Mouse (Mus musculus) lung, postnatal 0 days (tissue): ENCODE data around the gene Apc2. TPM values are rescaled to one million over a fixed set of nuclear protein-coding genes. Genes with fewer than 3 reads are reported as not detected.
"Not testable (repeated sequence)": the region's sequence is repeated elsewhere in the genome, so short reads cannot be mapped to it uniquely, and the experiment has no call there.

Experiments used
- ATAC-seq: fragments of 200-750 bp; cut with Nextera tagmentation; 2 replicates; pipeline ENCODE4 v1.8.0; 2017; ENCODE audit warnings: moderate library complexity
- DNase-seq: peaks from one replicate; pipeline ENCODE4 v3.0.0-alpha.2; 2016; ENCODE audit warnings: low spot score
- H3K27ac ChIP-seq: fragments of 300-500 bp; sonication (generic); 2 replicates; pipeline ENCODE4 v1.5.1; 2014; ENCODE audit warnings: antibody characterized with exemption, mild to moderate bottlenecking, low read length, mixed read lengths
- H3K27me3 ChIP-seq: fragments of 300-500 bp; sonication (generic); replicated peaks from 2 replicates; pipeline ENCODE4 v1.6.1; 2014; ENCODE audit warnings: low read length, mixed read lengths; ENCODE audit not compliant: insufficient read depth
- H3K36me3 ChIP-seq: fragments of 300-500 bp; sonication (generic); 2 replicates; pipeline ENCODE4 v1.6.1; 2014; ENCODE audit warnings: low read length, mixed read lengths; ENCODE audit not compliant: insufficient read depth
- H3K4me1 ChIP-seq: fragments of 300-500 bp; sonication (generic); 2 replicates; pipeline ENCODE4 v1.6.1; 2014; ENCODE audit warnings: antibody characterized with exemption, low read depth, low read length, mixed read lengths; ENCODE audit not compliant: insufficient read depth
- H3K4me2 ChIP-seq: fragments of 300-500 bp; sonication (generic); replicated peaks from 2 replicates; pipeline ENCODE4 v1.6.1; 2014; ENCODE audit warnings: low read depth, mild to moderate bottlenecking, low read length, moderate library complexity, mixed read lengths
- H3K4me3 ChIP-seq: fragments of 300-500 bp; sonication (generic); 2 replicates; pipeline ENCODE4 v1.5.1; 2014; ENCODE audit warnings: low read depth, low read length
- H3K9ac ChIP-seq: fragments of 300-500 bp; sonication (generic); replicated peaks from 2 replicates; pipeline ENCODE4 v1.6.1; 2014; ENCODE audit warnings: low read depth, mild to moderate bottlenecking
- H3K9me3 ChIP-seq: fragments of 300-500 bp; sonication (generic); 2 replicates; pipeline ENCODE4 v1.6.1; 2016; ENCODE audit warnings: low read length, mixed read lengths
- CTCF ChIP-seq: IDR thresholded peaks from 2 replicates; pipeline ENCODE4 v1.5.1; 2016; ENCODE audit warnings: antibody characterized with exemption, mild to moderate bottlenecking
- EP300 ChIP-seq: IDR thresholded peaks from 2 replicates; pipeline ENCODE4 v1.6.1; 2016; ENCODE audit warnings: antibody characterized with exemption, mild to moderate bottlenecking, control low read depth
- WGBS: fragments of 180-500 bp; shearing (Covaris S2); extraction: QIAGEN DNeasy Blood & Tissue Kit; methylation state at CpG from one replicate; pipeline ENCODE4 v1.1.7; 2014; 5-methylcytosine and 5-hydroxymethylcytosine counted together
- polyA plus RNA-seq: library from polyadenylated mRNA; unstranded; fragments of >200 nt; fragmentation: Nextera tagmentation; extraction: Ambion mirVana; gene quantifications from 2 replicates; pipeline ENCODE4 v1.2.1, GENCODE M21; 2015

Apc2 gene
- polyA plus RNA-seq: 0.57 and 0.85 TPM in 2 replicates

GRCm38 (mm10) chr10:80295618-80296425 is at the start of gene Apc2:
TSS of gene Apc2 (plus strand) at chr10:80295977.
- H3K27me3 ChIP-seq: peaks cover 28% of the 10 kb centered on the region
- 3% methylated on average over 26 of the region's 26 CpGs for WGBS
- DNase-seq (peak; percentile 85), ATAC-seq (peak; percentile 47)
- TF ChIP-seq EP300 (no peak), CTCF (peak; percentile 80)
- no peak within 1 kb of the TSS for H3K9ac ChIP-seq
- peaks cover 7% of the 10 kb centered on the region; the same call in 1 of the 2 replicates for H3K36me3 ChIP-seq
- H3K27ac ChIP-seq: no peak within 1 kb of the TSS
- peak within 1 kb of the TSS; percentile 31; the same call in 1 of the 2 replicates for H3K4me3 ChIP-seq
- H3K4me1 ChIP-seq: peaks cover 9% of the 10 kb centered on the region; the same call in 1 of the 2 replicates
- no peaks in the 10 kb centered on the region for H3K9me3 ChIP-seq
- peak within 1 kb of the TSS; percentile 61 for H3K4me2 ChIP-seq

- no peak overlapping the region for H3K4me2 ChIP-seq
- no peak for ATAC-seq
These were observed 47.9 kb upstream of the Apc2 start for GRCm38 (mm10) chr10:80247849-80248248.

GRCm38 (mm10) chr10:80248437-80248836 is 47.3 kb upstream of the Apc2 start:
- DNase-seq, H3K9ac ChIP-seq, H3K4me3 ChIP-seq, ATAC-seq, H3K9me3 ChIP-seq, H3K36me3 ChIP-seq, H3K27ac ChIP-seq, H3K27me3 ChIP-seq, H3K4me1 ChIP-seq: not testable (repeated sequence)
- WGBS: 29% methylated on average over 3 of the region's 3 CpGs
- H3K4me2 ChIP-seq: peak overlapping the region; percentile 78; the same call in 1 of the 2 replicates

More at GRCm38 (mm10) chr10:80247849-80248248, 47.9 kb upstream of the Apc2 start:
- no peak overlapping the region for H3K27ac ChIP-seq
- 53% methylated on average over 6 of the region's 6 CpGs for WGBS
- H3K36me3 ChIP-seq: peaks cover 10% of the 10 kb centered on the region
- DNase-seq: peak; percentile 40
- H3K4me1 ChIP-seq: no peaks in the 10 kb centered on the region; the same call in 1 of the 2 replicates
- H3K4me3 ChIP-seq: no peak overlapping the region
- H3K9me3 ChIP-seq: no peaks in the 10 kb centered on the region
- TF ChIP-seq EP300: no peak
- TF ChIP-seq CTCF: peak; percentile 52
- no peak overlapping the region for H3K9ac ChIP-seq
- no peaks in the 10 kb centered on the region for H3K27me3 ChIP-seq

GRCm38 (mm10) chr10:80248971-80249640 is 46.7 kb upstream of the Apc2 start, which contains the start of gene Ndufs7:
TSS of gene Ndufs7 (plus strand) at chr10:80249121.
- Histone ChIP-seq H3K9ac (peak within 1 kb of the TSS; percentile 47), H3K9me3 (no peaks in the 10 kb centered on the region), H3K4me3 (peak within 1 kb of the TSS; percentile 52), H3K36me3 (no peaks in the 10 kb centered on the region), H3K4me2 (peak within 1 kb of the TSS; percentile 78), H3K27me3 (no peaks in the 10 kb centered on the region), H3K27ac (peak within 1 kb of the TSS; percentile 90), H3K4me1 (no peaks in the 10 kb centered on the region; the same call in 1 of the 2 replicates)
- TF ChIP-seq CTCF (no peak; the same call in 1 of the 2 replicates), EP300 (peak; percentile 71)
- peak; percentile 96 for DNase-seq
- WGBS: under 1% methylated on average over 53 of the region's 53 CpGs
- ATAC-seq: peak; percentile 94

- no peaks in the 10 kb centered on the region for H3K27me3 ChIP-seq
- no peak for TF ChIP-seq EP300
- no peak for TF ChIP-seq CTCF
- WGBS: 40% methylated on average over 2 of the region's 2 CpGs
These were observed 45.7 kb upstream of the Apc2 start for GRCm38 (mm10) chr10:80250059-80250458.

GRCm38 (mm10) chr10:80250573-80250972 is 45.2 kb upstream of the Apc2 start:
- peaks cover 7% of the 10 kb centered on the region; the same call in 1 of the 2 replicates for H3K36me3 ChIP-seq
- H3K27ac ChIP-seq: no peak overlapping the region
- no peaks in the 10 kb centered on the region for H3K9me3 ChIP-seq
- no peaks in the 10 kb centered on the region; the same call in 1 of the 2 replicates for H3K4me1 ChIP-seq
- no peak for ATAC-seq
- no peak for TF ChIP-seq CTCF
- no peak for TF ChIP-seq EP300
- DNase-seq: no peak
- WGBS: 83% methylated on average over 4 of the region's 4 CpGs
- no peaks in the 10 kb centered on the region for H3K27me3 ChIP-seq
- H3K4me3 ChIP-seq: no peak overlapping the region
- no peak overlapping the region for H3K9ac ChIP-seq
- H3K4me2 ChIP-seq: no peak overlapping the region

More at GRCm38 (mm10) chr10:80250059-80250458, 45.7 kb upstream of the Apc2 start:
- Histone ChIP-seq H3K9me3 (no peaks in the 10 kb centered on the region), H3K27ac (no peak overlapping the region), H3K4me3 (peak overlapping the region; percentile 52), H3K9ac (peak overlapping the region; percentile 47; the same call in 1 of the 2 replicates), H3K36me3 (peaks cover 2% of the 10 kb centered on the region; the same call in 1 of the 2 replicates), H3K4me1 (no peaks in the 10 kb centered on the region; the same call in 1 of the 2 replicates), H3K4me2 (peak overlapping the region; percentile 78)
- ATAC-seq (no peak), DNase-seq (no peak)
